Mouse (Mus musculus) heart, adult 8-10 months (tissue): ENCODE data around the gene Ciz1. TPM values are rescaled to one million over a fixed set of nuclear protein-coding genes. Genes with fewer than 3 reads are reported as not detected.
A peak's percentile ranks its signal among the peaks of the same experiment; 100 is the strongest.

Source experiments
- DNase-seq: peaks from one replicate; pipeline ENCODE4 v3.0.0; 2022; ENCODE audit warnings: low spot score
- total RNA-seq, 4 experiments: library from RNA; stranded (reverse); gene quantifications; 2 replicates each; pipeline ENCODE4 v1.2.4; 2022

The Ciz1 gene
- total RNA-seq, 4 experiments from 2014 or later: 25.8 to 34.9 (median 28.0) TPM

- DNase-seq: no peak
Measured at GRCm38 (mm10) chr2:32376963-32377362, 24.8 kb downstream of the Ciz1 start.

GRCm38 (mm10) chr2:32380001-32380500 is 27.9 kb downstream of the Ciz1 start:
- no peak for DNase-seq

- no peak for DNase-seq
Measured at GRCm38 (mm10) chr2:32381141-32381774, 29.1 kb downstream of the Ciz1 start.

GRCm38 (mm10) chr2:32381775-32382223 is 29.7 kb downstream of the Ciz1 start, which contains the start of gene 1110008P14Rik:
TSS of gene 1110008P14Rik (minus strand) at chr2:32381938.
- DNase-seq: peak; percentile 92

GRCm38 (mm10) chr2:32382689-32383088 is 30.6 kb downstream of the Ciz1 start:
- no peak for DNase-seq

GRCm38 (mm10) chr2:32387706-32388490 is 35.8 kb downstream of the Ciz1 start, which contains the start of gene Lcn2:
TSS of gene Lcn2 (minus strand) at chr2:32388252.
- DNase-seq: no peak

- DNase-seq: no peak
Measured at GRCm38 (mm10) chr2:32389157-32389556, 37.0 kb downstream of the Ciz1 start.

GRCm38 (mm10) chr2:32390871-32391270 is 38.7 kb downstream of the Ciz1 start:
- no peak for DNase-seq

- no peak for DNase-seq
Measured at GRCm38 (mm10) chr2:32392063-32392462, 39.9 kb downstream of the Ciz1 start.

GRCm38 (mm10) chr2:32394973-32395372 is 42.8 kb downstream of the Ciz1 start:
- no peak for DNase-seq

GRCm38 (mm10) chr2:32395484-32395945 is 43.4 kb downstream of the Ciz1 start, which contains the start of gene Ptges2:
TSS of gene Ptges2 (plus strand) at chr2:32395896.
- DNase-seq: peak; percentile 91

GRCm38 (mm10) chr2:32395946-32396621 is 44.0 kb downstream of the Ciz1 start:
- DNase-seq: peak; percentile 91

GRCm38 (mm10) chr2:32396695-32397094 is 44.6 kb downstream of the Ciz1 start:
- DNase-seq: no peak

GRCm38 (mm10) chr2:32404663-32405062 is 52.5 kb downstream of the Ciz1 start:
- DNase-seq: peak; percentile 94

- no peak for DNase-seq
Measured at GRCm38 (mm10) chr2:32407144-32407824, 55.2 kb downstream of the Ciz1 start.

- no peak for DNase-seq
Measured at GRCm38 (mm10) chr2:32408429-32409424, 56.6 kb downstream of the Ciz1 start.

- no peak for DNase-seq
Measured at GRCm38 (mm10) chr2:32411407-32411806, 59.3 kb downstream of the Ciz1 start.

GRCm38 (mm10) chr2:32412742-32413531 is 60.8 kb downstream of the Ciz1 start:
- no peak for DNase-seq

- DNase-seq: no peak
Measured at GRCm38 (mm10) chr2:32413936-32414335, 61.8 kb downstream of the Ciz1 start.
